Mouse (Mus musculus) embryonic facial prominence, embryonic 11.5 days (tissue): ENCODE results near the gene Elovl3. TPM values are rescaled to one million over a fixed set of nuclear protein-coding genes. Genes with fewer than 3 reads are reported as not detected.
"Not testable (repeated sequence)": the region's sequence is repeated elsewhere in the genome, so short reads cannot be mapped to it uniquely, and the experiment has no call there.

Experiments used
- ATAC-seq: fragments of 200-750 bp; cut with Nextera tagmentation; replicated peaks from 2 replicates; pipeline ENCODE4 v1.8.0; 2017; ENCODE audit warnings: low read depth; ENCODE audit not compliant: insufficient number of reproducible peaks, low FRiP score, low TSS enrichment
- DNase-seq: peaks from one replicate; pipeline ENCODE4 v3.0.0-alpha.2; 2015; ENCODE audit warnings: low spot score
- H3K27ac ChIP-seq: fragments of 300-500 bp; sonication (generic); replicated peaks from 2 replicates; pipeline ENCODE4 v1.5.1; 2014; ENCODE audit warnings: mild to moderate bottlenecking, low read depth, low read length, control low read depth
- H3K27me3 ChIP-seq: fragments of 300-500 bp; sonication (generic); 2 replicates; pipeline ENCODE4 v1.6.1; 2014; ENCODE audit warnings: mild to moderate bottlenecking, low read length, moderate library complexity, mixed read lengths; ENCODE audit not compliant: control insufficient read depth, insufficient read depth
- H3K36me3 ChIP-seq: fragments of 300-500 bp; sonication (generic); replicated peaks from 2 replicates; pipeline ENCODE4 v1.6.1; 2014; ENCODE audit warnings: low read depth, mild to moderate bottlenecking, low read length, moderate library complexity, mixed read lengths; ENCODE audit not compliant: control insufficient read depth, insufficient read depth
- H3K4me1 ChIP-seq: fragments of 300-500 bp; sonication (generic); 2 replicates; pipeline ENCODE4 v1.6.1; 2014; ENCODE audit warnings: low read length, mixed read lengths; ENCODE audit not compliant: control insufficient read depth, insufficient read depth
- H3K4me2 ChIP-seq: fragments of 300-500 bp; sonication (generic); 2 replicates; pipeline ENCODE4 v1.6.1; 2014; ENCODE audit warnings: low read depth, mild to moderate bottlenecking, control low read depth, low read length, moderate library complexity
- H3K4me3 ChIP-seq: fragments of 300-500 bp; sonication (generic); 2 replicates; pipeline ENCODE4 v1.5.1; 2014; ENCODE audit warnings: low read depth, low read length, control low read depth
- H3K9ac ChIP-seq: fragments of 300-500 bp; sonication (generic); replicated peaks from 2 replicates; pipeline ENCODE4 v1.6.1; 2014; ENCODE audit warnings: mild to moderate bottlenecking, control low read depth, low read length
- H3K9me3 ChIP-seq: fragments of 300-500 bp; sonication (generic); replicated peaks from 2 replicates; pipeline ENCODE4 v1.6.1; 2016; ENCODE audit warnings: mild to moderate bottlenecking, low read length, inconsistent platforms, mixed read lengths; ENCODE audit not compliant: control insufficient read depth
- WGBS: fragments of 180-500 bp; shearing (Covaris S2); extraction: QIAGEN DNeasy Blood & Tissue Kit; methylation state at CpG from one replicate; pipeline ENCODE4 v1.1.7; 2014; 5-methylcytosine and 5-hydroxymethylcytosine counted together
- polyA plus RNA-seq: library from polyadenylated mRNA; unstranded; fragments of >200 nt; fragmentation: Nextera tagmentation; extraction: Ambion mirVana; gene quantifications from 2 replicates; pipeline ENCODE4 v1.2.1, GENCODE M21; 2014

Elovl3 gene
- polyA plus RNA-seq, 1 experiment from 2014 or later: 0.21 TPM

GRCm38 (mm10) chr19:46165950-46166349 is 34.3 kb downstream of the Elovl3 start:
- Histone ChIP-seq H3K9ac (no peak overlapping the region), H3K36me3 (no peaks in the 10 kb centered on the region; the same call in 1 of the 2 replicates), H3K27ac (no peak overlapping the region), H3K4me2 (no peak overlapping the region), H3K4me1 (no peaks in the 10 kb centered on the region), H3K9me3 (no peaks in the 10 kb centered on the region), H3K27me3 (no peaks in the 10 kb centered on the region), H3K4me3 (no peak overlapping the region)
- 93% methylated on average over 3 of the region's 3 CpGs for WGBS
- no peak for DNase-seq
- no peak for ATAC-seq

- ATAC-seq, H3K27ac ChIP-seq, H3K9me3 ChIP-seq, H3K4me3 ChIP-seq, H3K36me3 ChIP-seq, H3K9ac ChIP-seq, H3K4me1 ChIP-seq, DNase-seq, H3K4me2 ChIP-seq, H3K27me3 ChIP-seq: not testable (repeated sequence)
- 100% methylated on average over 1 of the region's 2 CpGs for WGBS
Observed at GRCm38 (mm10) chr19:46167169-46167568, 35.5 kb downstream of the Elovl3 start.

GRCm38 (mm10) chr19:46169396-46169795 is 37.7 kb downstream of the Elovl3 start:
- no peak overlapping the region for H3K9ac ChIP-seq
- no peaks in the 10 kb centered on the region for H3K9me3 ChIP-seq
- no peak overlapping the region for H3K27ac ChIP-seq
- H3K27me3 ChIP-seq: no peaks in the 10 kb centered on the region
- no peak overlapping the region for H3K4me3 ChIP-seq
- H3K4me2 ChIP-seq: no peak overlapping the region
- ATAC-seq (no peak), DNase-seq (no peak)
- no peaks in the 10 kb centered on the region for H3K4me1 ChIP-seq
- H3K36me3 ChIP-seq: no peaks in the 10 kb centered on the region
- WGBS: 86% methylated on average over 3 of the region's 3 CpGs

- Histone ChIP-seq H3K4me3 (no peak overlapping the region), H3K4me2 (no peak overlapping the region), H3K9me3 (no peaks in the 10 kb centered on the region), H3K9ac (no peak overlapping the region), H3K4me1 (no peaks in the 10 kb centered on the region), H3K27me3 (no peaks in the 10 kb centered on the region), H3K36me3 (no peaks in the 10 kb centered on the region), H3K27ac (no peak overlapping the region)
- no peak for DNase-seq
- no peak for ATAC-seq
- WGBS: 76% methylated on average over 1 of the region's 1 CpGs
Observed at GRCm38 (mm10) chr19:46169913-46170312, 38.2 kb downstream of the Elovl3 start.

DNA sequence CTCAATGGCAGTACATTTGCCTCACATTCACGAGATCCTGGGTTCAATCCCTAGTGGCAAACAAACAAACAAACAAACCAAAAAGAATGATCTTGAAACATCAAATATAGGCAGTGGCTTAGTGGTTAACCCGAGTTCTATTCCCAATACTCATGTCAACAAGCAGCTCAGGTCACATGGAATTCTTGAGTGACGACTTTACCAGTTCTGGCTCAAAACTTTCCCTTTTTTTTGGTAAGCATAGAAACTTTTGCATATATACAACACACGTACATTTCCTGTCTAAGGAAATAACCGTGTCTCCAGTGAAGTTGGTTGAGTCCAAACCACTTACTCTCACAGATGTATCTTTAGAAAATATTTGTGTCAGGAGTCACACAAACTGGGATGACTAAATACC is 40.8 kb downstream of the Elovl3 start:
- H3K9me3 ChIP-seq: no peaks in the 10 kb centered on the region
- no peaks in the 10 kb centered on the region for H3K27me3 ChIP-seq
- H3K27ac ChIP-seq: no peak overlapping the region
- H3K9ac ChIP-seq: no peak overlapping the region
- H3K4me3 ChIP-seq: no peak overlapping the region
- ATAC-seq (no peak), DNase-seq (no peak)
- no peak overlapping the region for H3K4me2 ChIP-seq
- no peaks in the 10 kb centered on the region for H3K4me1 ChIP-seq
- H3K36me3 ChIP-seq: no peaks in the 10 kb centered on the region
- WGBS: 82% methylated on average over 5 of the region's 5 CpGs

DNA sequence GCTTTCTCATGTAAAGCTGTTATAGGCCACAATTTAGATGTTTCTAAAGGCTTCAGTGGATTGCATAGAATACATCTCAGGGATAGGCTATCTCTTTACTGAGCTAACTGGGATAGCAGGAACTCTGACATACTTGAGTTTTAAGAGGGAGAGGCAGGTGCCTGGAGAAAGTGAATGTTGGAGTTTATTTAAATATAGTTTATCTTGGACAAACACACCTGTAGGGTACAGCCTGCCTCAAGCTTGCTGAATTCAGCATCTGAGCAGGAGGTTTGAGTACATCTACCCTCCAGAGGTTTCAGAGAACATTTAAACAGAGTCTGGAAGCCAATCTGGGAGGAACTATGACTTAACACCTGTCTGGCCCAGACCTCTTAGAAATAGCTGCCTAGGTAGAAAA is 43.5 kb downstream of the Elovl3 start:
- Histone ChIP-seq H3K4me1 (no peaks in the 10 kb centered on the region), H3K9ac (no peak overlapping the region), H3K9me3 (no peaks in the 10 kb centered on the region), H3K4me2 (no peak overlapping the region), H3K27me3 (no peaks in the 10 kb centered on the region), H3K4me3 (no peak overlapping the region), H3K36me3 (no peaks in the 10 kb centered on the region), H3K27ac (no peak overlapping the region)
- ATAC-seq (no peak), DNase-seq (no peak)

- no peaks in the 10 kb centered on the region for H3K4me1 ChIP-seq
- ATAC-seq (no peak), DNase-seq (no peak)
- H3K4me3 ChIP-seq: no peak overlapping the region
- no peak overlapping the region for H3K9ac ChIP-seq
- no peak overlapping the region for H3K27ac ChIP-seq
- no peak overlapping the region for H3K4me2 ChIP-seq
- no peaks in the 10 kb centered on the region for H3K9me3 ChIP-seq
- WGBS: 59% methylated on average over 5 of the region's 5 CpGs
- no peaks in the 10 kb centered on the region for H3K36me3 ChIP-seq
- H3K27me3 ChIP-seq: no peaks in the 10 kb centered on the region
Observed at GRCm38 (mm10) chr19:46177046-46177445, 45.3 kb downstream of the Elovl3 start.

GRCm38 (mm10) chr19:46180274-46180673 is 48.6 kb downstream of the Elovl3 start:
- H3K4me3 ChIP-seq: no peak overlapping the region
- H3K9ac ChIP-seq: no peak overlapping the region
- ATAC-seq (no peak), DNase-seq (no peak)
- H3K36me3 ChIP-seq: no peaks in the 10 kb centered on the region
- H3K27ac ChIP-seq: no peak overlapping the region
- H3K27me3 ChIP-seq: no peaks in the 10 kb centered on the region
- no peaks in the 10 kb centered on the region for H3K9me3 ChIP-seq
- 93% methylated on average over 2 of the region's 2 CpGs for WGBS
- no peaks in the 10 kb centered on the region for H3K4me1 ChIP-seq
- H3K4me2 ChIP-seq: no peak overlapping the region
